Mouse (Mus musculus) brown adipose tissue, adult 24 weeks (tissue): ENCODE results near the gene Kcnj12. TPM values are rescaled to one million over a fixed set of nuclear protein-coding genes. Genes with fewer than 3 reads are reported as not detected.

Source experiments
- H3K27ac ChIP-seq: fragments of 200-500 bp; replicated peaks from 2 replicates; pipeline ENCODE4 v1.5.1; 2012; ENCODE audit warnings: low read depth, mild to moderate bottlenecking, low read length
- H3K4me1 ChIP-seq: fragments of 200-500 bp; 2 replicates; pipeline ENCODE4 v1.6.1; 2012; ENCODE audit warnings: low read length, mixed read lengths; ENCODE audit not compliant: control insufficient read depth, insufficient read depth, insufficient read length
- H3K4me3 ChIP-seq: fragments of 200-500 bp; 2 replicates; pipeline ENCODE4 v1.5.1; 2012; ENCODE audit warnings: low read depth, mild to moderate bottlenecking, low read length, moderate library complexity; ENCODE audit not compliant: insufficient read depth
- polyA plus RNA-seq: library from polyadenylated mRNA; stranded (reverse); fragments of >200 nt; gene quantifications from 2 replicates; pipeline ENCODE4 v1.2.4, GENCODE M21; 2012; ENCODE audit not compliant: missing spikeins, insufficient read depth, insufficient read length

Kcnj12 gene
- polyA plus RNA-seq, 1 experiment = not detected

DNA sequence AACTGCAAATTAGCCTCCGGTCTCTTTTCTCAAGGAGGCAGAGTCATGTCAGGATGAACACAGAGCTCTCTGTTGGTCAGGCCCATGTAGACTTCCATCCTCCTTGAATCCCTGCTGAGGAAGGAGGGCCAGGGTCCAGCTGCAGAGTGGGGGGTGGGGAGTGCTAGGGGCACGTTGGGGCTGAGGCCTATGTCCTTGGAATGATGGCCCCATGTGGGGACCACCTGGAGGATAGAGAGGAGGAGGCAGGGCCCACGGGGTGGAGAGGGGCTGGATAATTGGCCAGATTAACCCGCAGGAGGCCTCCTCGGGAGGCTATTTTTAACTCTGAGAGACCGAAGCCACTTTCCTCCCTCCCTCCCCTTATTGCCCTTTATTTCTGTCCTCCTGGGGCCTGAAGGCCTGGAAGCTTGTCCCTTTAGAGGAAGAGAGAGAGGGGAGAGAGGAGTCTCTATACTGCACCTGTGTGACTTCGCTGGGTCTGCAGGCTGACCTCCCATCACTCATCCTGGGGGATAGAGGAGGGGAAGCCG, 5.4 kb upstream of the Kcnj12 start:
- Histone ChIP-seq H3K27ac (no peak overlapping the region), H3K4me1 (no peaks in the 10 kb centered on the region), H3K4me3 (no peak overlapping the region)

DNA sequence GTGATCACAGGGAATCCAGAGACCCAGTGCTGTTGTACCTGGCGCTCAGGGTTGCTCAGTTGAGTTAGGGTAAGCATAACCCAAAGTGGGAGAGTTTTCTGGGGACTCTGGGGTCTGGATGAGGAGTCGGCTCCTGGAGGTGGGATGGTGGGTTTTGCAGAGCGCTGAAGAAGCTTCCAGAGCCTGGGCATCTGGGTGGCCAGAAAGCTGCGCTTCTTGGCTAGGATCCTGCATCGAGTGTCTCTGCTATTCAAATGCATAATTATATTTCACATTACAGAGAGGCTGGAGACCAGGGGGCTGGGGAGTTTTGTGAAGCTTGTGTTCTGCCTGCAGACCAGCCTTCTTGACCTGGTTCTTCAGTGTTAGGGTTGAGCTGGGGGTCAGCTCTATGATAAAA, 1.2 kb upstream of the Kcnj12 start:
- Histone ChIP-seq H3K4me1 (no peaks in the 10 kb centered on the region), H3K4me3 (no peak overlapping the region)

DNA sequence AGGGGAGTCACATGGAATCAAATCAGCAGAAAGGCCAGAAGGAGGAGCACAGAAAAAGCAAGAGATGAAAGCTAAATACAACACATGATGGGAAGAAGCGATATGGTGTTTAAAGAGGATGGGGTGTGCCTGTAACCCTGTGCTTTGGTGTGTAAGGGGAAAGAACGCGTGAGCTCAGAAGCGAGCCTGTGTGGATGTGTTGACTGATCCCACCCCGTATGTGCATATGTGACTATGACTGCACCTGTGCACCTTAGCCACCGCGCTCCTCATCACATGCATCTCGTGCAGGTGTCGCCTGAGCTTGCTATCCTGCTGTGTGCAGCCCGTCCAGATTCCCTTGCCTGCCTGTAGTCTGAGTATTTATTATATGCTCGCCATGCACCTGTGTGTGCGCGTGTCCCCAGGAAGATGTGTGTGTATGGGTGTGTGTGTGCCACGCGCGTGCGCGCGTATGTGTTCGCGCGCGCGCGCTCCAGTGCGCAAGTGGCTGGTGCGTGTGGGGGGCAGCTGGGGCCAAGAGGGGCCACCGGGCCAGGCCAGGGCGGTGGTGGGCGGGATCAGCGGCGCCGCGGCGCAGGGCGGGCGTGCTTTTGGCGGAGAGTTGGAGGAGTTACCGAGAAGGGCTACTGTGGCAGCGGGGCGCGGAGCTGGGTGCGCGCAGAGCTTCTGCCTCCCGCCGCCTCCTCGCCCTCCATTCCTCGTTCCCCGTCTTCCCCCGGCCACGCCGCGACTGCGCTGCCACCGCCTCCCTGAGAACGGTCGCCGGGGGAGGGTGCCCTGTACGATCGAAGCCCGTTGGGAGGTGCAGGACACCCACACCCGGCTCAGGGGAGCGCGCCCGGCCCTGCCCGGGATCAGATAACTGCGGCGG, 451 bp upstream of the Kcnj12 start:
- H3K27ac ChIP-seq = no peak overlapping the region

More for the DNA sequence above, 1.2 kb upstream of the Kcnj12 start:
- no peak overlapping the region for H3K27ac ChIP-seq

DNA sequence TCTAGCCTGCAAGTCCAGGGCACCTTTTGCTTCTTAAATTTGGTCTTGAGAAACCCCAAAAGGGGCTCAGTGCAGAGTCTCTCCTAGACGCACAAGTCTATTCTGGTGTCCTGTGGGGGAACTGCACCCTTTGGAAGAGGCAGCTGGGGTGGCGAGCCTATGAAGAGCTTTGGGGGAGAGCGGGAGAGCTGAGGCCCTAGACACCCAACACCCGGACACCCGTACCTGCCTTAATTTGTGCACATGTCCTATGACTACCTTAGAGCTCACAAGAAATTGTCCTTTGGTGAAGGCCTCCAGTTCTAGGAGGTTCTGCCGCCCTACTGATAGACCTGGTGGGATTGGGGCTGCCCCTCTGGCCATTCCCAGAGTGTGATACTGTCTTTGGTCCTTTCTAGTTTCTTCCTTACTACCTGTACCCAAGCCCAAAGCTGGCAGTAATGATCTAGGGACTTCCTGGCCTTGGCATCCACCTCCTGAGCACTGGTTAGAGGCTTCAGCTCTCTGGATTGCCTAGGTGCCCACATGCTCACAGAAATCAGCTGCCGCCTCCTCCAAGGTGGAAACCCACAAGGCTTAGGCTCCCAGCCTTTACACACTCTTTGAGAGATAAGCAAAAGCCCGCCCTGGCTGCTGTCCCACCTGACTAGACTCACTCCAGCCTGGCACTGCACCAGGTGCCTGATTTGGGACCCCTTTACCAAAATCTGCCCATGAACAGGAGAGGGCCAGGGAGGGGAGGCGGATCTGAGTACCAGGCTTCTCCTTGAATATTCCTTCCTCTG, 1.2 kb downstream of the Kcnj12 start:
- H3K27ac ChIP-seq = no peak overlapping the region
- H3K4me3 ChIP-seq = no peak overlapping the region
- H3K4me1 ChIP-seq = no peaks in the 10 kb centered on the region

More for the DNA sequence above, 451 bp upstream of the Kcnj12 start:
- no peaks in the 10 kb centered on the region for H3K4me1 ChIP-seq
- H3K4me3 ChIP-seq = peak overlapping the region; percentile 32

DNA sequence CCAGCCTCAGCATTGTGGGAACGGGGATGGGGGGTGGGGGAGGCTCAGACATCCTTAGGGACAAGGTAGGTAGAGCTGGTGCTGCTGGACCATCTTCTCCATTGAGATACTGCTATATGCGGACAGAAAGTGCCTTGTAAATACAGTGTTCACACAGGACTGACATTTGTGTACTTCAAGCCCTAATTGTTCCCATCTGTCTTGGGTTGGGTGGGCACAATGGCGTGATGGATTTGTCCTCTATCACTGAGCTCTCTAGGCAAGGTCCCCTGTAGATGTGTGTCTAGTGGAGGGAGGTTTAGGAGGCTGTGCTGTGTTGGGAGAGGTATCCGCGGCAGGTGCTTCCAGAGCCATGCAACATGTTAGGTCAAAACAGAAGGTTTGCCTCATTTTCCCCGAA, 2.0 kb downstream of the Kcnj12 start:
- no peaks in the 10 kb centered on the region for H3K4me1 ChIP-seq
- H3K4me3 ChIP-seq = no peak overlapping the region
- no peak overlapping the region for H3K27ac ChIP-seq

DNA sequence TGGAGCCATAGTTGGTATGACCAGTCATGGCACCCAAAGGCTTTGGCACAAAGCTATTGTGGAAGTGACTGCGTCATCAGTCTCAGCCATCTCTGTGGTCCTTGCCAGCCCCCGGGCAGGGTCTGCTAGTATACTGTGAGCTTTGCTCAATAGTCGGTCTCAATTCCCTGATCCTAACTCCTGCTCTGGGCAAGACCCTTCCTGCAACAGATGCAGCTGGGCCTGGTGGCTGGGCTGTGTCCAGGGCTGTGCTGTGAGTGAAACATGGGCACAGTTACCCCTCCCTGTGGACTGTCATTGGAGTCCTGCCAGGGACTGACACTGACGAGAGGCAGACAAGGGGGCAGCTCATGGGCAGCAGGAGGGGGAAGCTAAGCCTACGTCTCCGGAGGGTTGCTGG, 2.6 kb downstream of the Kcnj12 start:
- H3K4me1 ChIP-seq = no peaks in the 10 kb centered on the region
- no peak overlapping the region for H3K4me3 ChIP-seq
- no peak overlapping the region for H3K27ac ChIP-seq

DNA sequence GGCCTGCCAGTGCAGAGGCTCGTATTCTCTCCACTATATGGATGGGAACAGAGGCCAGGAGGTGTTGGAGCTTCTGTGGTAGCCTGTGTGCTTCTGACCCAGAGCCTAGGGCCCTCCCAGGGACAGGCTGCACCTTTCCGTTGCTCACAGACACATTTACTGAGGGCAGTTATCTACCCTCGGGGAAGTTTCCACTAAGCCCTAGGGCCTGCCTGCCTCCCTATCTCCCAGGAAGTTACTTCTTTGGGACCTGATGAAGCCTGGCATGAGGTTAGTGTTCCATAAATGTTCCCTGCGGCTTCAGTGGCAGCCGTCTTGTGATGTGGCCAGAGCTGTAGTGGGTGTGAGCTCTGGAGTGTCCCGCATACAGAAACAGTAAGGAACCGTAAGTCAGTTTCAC, 3.2 kb downstream of the Kcnj12 start:
- Histone ChIP-seq H3K4me1 (no peaks in the 10 kb centered on the region), H3K27ac (no peak overlapping the region), H3K4me3 (no peak overlapping the region)

DNA sequence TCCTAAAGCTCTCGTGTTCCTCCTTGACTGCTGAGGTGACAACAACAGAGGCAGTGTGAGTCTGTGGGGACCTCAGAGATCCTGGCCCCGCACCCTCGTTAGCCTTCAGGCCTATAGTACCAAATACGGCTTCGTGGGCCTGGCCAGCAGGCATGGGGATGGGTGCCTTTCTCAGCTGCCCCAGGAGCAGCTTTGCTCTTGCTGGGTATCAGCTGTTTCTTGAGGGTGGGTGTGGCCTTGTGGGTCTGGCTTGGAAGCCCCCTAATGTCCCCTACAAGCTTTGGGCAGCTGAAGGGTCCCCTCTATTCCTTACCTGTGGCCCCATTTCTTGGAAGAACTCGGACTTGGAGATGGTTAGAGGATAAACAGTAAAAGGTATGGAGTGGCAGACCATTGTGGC, 4.0 kb downstream of the Kcnj12 start:
- H3K4me1 ChIP-seq = no peaks in the 10 kb centered on the region
- no peak overlapping the region for H3K27ac ChIP-seq
- H3K4me3 ChIP-seq = no peak overlapping the region

DNA sequence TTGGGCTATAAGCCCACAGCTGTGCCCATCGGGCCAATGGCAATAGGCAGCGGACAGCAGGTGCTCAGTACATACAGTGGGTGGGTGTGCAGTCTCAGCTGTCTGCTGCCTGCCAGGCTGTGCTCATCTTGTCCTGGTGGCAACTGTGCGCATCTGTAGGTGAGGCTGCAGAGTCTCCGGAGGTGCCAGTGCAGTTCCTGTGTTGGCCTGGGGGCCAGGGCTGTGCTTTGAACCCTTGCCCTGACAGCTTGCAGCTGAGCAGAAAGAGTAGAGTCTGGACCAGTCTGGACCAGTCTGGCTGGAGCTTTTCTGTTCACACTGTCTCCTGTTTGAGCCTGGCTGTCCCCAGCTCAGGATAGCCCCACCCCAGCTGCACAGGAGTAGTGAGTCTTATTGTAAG, 4.8 kb downstream of the Kcnj12 start:
- Histone ChIP-seq H3K4me3 (no peak overlapping the region), H3K27ac (no peak overlapping the region), H3K4me1 (no peaks in the 10 kb centered on the region)

DNA sequence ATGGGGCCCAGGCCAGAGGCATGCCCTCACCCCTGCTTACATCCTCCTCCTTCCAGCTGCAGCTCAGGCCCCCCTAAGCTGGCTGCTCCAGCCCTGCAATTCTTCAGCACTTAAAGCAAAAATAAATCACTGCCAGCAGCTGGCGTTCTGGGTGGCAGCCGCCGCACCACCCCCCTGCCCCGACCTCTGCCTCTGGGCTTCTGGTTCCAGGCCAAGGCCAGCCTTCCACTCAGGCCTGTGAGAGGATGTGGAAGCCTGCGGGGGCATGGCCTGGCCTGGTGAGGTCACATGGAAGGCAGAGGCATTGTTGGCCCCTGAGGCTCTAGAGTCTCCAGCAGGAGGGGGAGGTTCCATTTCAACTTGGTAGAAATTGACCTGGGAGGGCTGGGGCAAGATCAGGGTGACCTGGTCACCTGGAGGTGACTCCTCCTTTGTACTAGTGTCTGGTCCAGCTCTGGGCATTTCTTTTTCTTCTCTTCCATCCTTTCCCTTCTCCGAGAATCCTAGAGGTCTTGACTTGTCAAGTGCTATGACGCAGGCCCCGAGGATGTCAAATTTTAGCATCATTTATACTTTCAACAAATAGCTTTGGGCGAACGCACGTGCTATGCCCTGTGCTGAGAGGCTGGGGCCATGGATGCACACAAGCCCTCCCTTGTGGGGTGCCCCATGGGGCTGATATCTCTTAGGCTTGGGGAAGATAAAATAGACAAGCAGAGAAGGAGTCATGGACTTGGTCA, 6.0 kb downstream of the Kcnj12 start:
- Histone ChIP-seq H3K27ac (no peak overlapping the region), H3K4me1 (no peaks in the 10 kb centered on the region), H3K4me3 (no peak overlapping the region)

DNA sequence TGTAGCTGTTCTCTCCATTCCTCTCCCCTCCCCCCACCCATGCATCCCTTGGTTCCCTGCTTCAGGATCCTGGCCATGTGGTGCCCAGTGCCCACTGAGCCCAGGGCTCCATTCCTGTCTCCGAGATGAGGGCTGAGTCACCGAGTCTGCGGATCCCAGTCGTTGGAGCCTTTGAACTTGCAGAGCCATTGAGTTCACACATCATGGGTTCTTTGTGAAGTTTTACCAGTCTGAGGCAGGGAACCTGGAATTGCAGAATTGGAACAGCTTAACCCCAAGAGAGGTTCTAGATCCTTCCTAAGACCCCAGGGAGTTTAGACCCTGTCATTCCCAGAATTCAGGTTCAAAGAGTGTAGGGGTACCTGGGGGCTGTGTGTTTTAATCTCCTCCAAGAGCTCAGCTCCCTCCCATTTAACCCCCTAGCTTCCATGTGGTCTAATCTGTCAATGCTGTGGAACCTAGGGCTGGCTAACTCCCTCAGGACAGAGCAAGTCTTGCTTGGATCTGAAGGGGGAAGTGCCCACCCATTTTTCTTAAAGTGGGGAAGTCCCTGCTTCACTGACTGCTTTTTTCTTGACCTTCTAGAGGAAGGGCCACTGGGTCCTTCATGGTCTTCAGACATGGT, 6.9 kb downstream of the Kcnj12 start:
- Histone ChIP-seq H3K4me3 (no peak overlapping the region), H3K27ac (no peak overlapping the region), H3K4me1 (no peaks in the 10 kb centered on the region)

DNA sequence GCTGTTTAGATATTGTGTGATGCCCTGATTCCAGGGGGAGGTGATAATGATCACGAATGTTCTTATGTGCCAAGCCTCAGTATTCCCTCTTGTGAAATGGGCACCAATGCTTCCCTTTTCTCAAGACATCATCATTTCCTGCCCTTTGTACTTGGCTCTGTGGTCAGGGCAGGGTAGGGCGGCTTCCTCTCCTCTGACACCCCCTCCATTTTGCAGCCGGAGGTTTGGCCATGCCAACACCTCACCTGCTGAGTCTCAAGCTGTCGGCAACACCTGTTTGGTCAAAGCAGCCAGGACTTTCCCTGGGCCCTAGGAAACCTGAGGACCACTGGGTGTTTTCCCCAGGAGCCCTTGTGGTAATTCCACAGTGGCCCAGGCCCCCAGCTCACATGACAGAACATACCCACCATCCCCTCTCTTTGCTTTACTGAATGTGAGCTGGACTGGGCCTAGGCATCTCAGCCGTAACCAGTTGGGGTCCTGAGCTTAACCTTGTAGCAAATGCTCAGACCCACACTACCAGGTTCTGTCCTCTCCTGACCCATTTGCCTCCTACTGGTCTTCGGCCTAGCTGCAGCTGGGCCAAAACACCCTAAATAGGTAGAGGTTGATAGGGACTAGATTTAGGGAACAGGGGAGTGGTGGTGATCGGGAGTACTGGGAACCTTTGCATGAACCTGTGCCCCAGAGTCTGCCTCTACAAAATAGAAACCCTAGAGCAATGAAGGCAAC, 7.7 kb downstream of the Kcnj12 start:
- no peak overlapping the region for H3K27ac ChIP-seq
- no peak overlapping the region for H3K4me3 ChIP-seq
- H3K4me1 ChIP-seq = no peaks in the 10 kb centered on the region

DNA sequence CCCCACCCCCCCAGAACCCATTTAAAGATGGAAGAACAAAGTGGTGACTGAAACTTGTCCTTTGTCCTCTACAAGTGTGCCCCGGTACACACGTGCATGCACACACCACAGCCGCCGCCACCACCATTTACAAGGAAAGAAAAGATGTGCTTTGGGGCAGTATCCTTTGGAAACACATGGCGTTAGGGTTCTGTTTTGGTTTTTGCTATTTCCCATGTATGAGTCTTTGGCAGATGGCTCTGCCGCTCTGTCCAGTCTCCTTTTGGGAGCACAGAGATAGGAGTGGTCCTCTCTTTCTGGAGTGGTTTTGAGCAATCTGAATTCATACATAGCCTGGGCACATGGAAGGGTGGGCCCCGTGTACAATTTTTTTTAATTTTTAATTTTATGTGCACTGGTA, 8.8 kb downstream of the Kcnj12 start:
- no peak overlapping the region for H3K27ac ChIP-seq
- no peaks in the 10 kb centered on the region for H3K4me1 ChIP-seq
- no peak overlapping the region for H3K4me3 ChIP-seq
